Mouse (Mus musculus) cerebellum, adult 9-10 months (tissue): ENCODE data around the gene Srek1.

Experiments used
- DNase-seq: peaks from one replicate; pipeline ENCODE4 v3.0.0; 2022

Gene Srek1

GRCm38 (mm10) chr13:103774119-103774757, at the start of gene Srek1:
Srek1 (minus strand) TSS chr13:103774608.
- peak; percentile 93 for DNase-seq

- no peak for DNase-seq
These were observed 47.9 kb upstream of the Srek1 start for GRCm38 (mm10) chr13:103822270-103822669.

- no peak for DNase-seq
These were observed 45.0 kb upstream of the Srek1 start for GRCm38 (mm10) chr13:103819377-103819776.

- DNase-seq: no peak
These were observed 43.5 kb upstream of the Srek1 start for GRCm38 (mm10) chr13:103817935-103818334.

GRCm38 (mm10) chr13:103807464-103807863, 33.1 kb upstream of the Srek1 start:
- DNase-seq: no peak

- DNase-seq: peak; percentile 83
These were observed 31.9 kb upstream of the Srek1 start for GRCm38 (mm10) chr13:103806210-103806851.

- DNase-seq: no peak
These were observed 29.3 kb upstream of the Srek1 start for GRCm38 (mm10) chr13:103803721-103804120.

- no peak for DNase-seq
These were observed 26.6 kb upstream of the Srek1 start for GRCm38 (mm10) chr13:103801021-103801420.

GRCm38 (mm10) chr13:103794688-103795543, 20.5 kb upstream of the Srek1 start:
- DNase-seq: no peak

GRCm38 (mm10) chr13:103779922-103780585, 5.6 kb upstream of the Srek1 start:
- DNase-seq: no peak

GRCm38 (mm10) chr13:103777126-103777525, 2.7 kb upstream of the Srek1 start:
- no peak for DNase-seq

GRCm38 (mm10) chr13:103773407-103774118, 845 bp downstream of the Srek1 start:
- DNase-seq: no peak

- peak; percentile 40 for DNase-seq
These were observed 1.5 kb downstream of the Srek1 start for GRCm38 (mm10) chr13:103772917-103773316.

GRCm38 (mm10) chr13:103770821-103771220, 3.6 kb downstream of the Srek1 start:
- no peak for DNase-seq

GRCm38 (mm10) chr13:103767935-103768334, 6.5 kb downstream of the Srek1 start:
- no peak for DNase-seq

GRCm38 (mm10) chr13:103763640-103764039, 10.8 kb downstream of the Srek1 start:
- DNase-seq: no peak

GRCm38 (mm10) chr13:103761971-103762370, 12.4 kb downstream of the Srek1 start:
- no peak for DNase-seq

GRCm38 (mm10) chr13:103751421-103751820, 23.0 kb downstream of the Srek1 start:
- DNase-seq: peak; percentile 49

GRCm38 (mm10) chr13:103745688-103746087, 28.7 kb downstream of the Srek1 start:
- no peak for DNase-seq

- DNase-seq: no peak
These were observed 29.2 kb downstream of the Srek1 start for GRCm38 (mm10) chr13:103745160-103745559.

GRCm38 (mm10) chr13:103735330-103736007, 38.9 kb downstream of the Srek1 start:
- no peak for DNase-seq

- no peak for DNase-seq
These were observed 47.5 kb downstream of the Srek1 start for GRCm38 (mm10) chr13:103726872-103727271.
